Mouse (Mus musculus) C2C12 (cell line): ENCODE results near the gene Car11. TPM values are rescaled to one million over a fixed set of nuclear protein-coding genes. Genes with fewer than 3 reads are reported as not detected.

Source experiments
- H3K27me3 ChIP-seq: one replicate; pipeline ENCODE4 v1.6.1; 2011; ENCODE audit not compliant: control insufficient read depth, insufficient read depth, insufficient read length
- H3K36me3 ChIP-seq: one replicate; pipeline ENCODE4 v1.6.1; 2011; ENCODE audit not compliant: control insufficient read depth, insufficient read depth
- H3K4me3 ChIP-seq: one replicate; pipeline ENCODE4 v1.5.1; 2011; ENCODE audit warnings: mild to moderate bottlenecking, control low read depth; ENCODE audit not compliant: poor library complexity, insufficient read depth, severe bottlenecking
- H3K79me2 ChIP-seq: one replicate; pipeline ENCODE4 v1.6.1; 2011; ENCODE audit not compliant: control insufficient read depth, insufficient read depth
- H3K79me3 ChIP-seq: one replicate; pipeline ENCODE4 v1.6.1; 2011; ENCODE audit warnings: low read depth, control low read depth
- H3ac ChIP-seq: one replicate; pipeline ENCODE3; 2011; ENCODE audit warnings: low read depth; ENCODE audit not compliant: control insufficient read depth, insufficient read length
- CEBPB ChIP-seq: IDR thresholded peaks from one replicate; pipeline ENCODE4 v1.6.1; 2011; ENCODE audit warnings: low read depth, mild to moderate bottlenecking, control low read depth, moderate library complexity
- CTCF ChIP-seq: IDR thresholded peaks from one replicate; pipeline ENCODE4 v1.5.1; 2011; ENCODE audit not compliant: control insufficient read depth, insufficient read depth, insufficient read length
- FOSL1 ChIP-seq: IDR thresholded peaks from one replicate; pipeline ENCODE4 v1.8.0; 2011; ENCODE audit warnings: mild to moderate bottlenecking, low read length; ENCODE audit not compliant: poor library complexity, insufficient read depth, severe bottlenecking
- MAX ChIP-seq: IDR thresholded peaks from one replicate; pipeline ENCODE4 v1.6.1; 2011; ENCODE audit warnings: mild to moderate bottlenecking, control low read depth
- MYOD1 ChIP-seq: IDR thresholded peaks from one replicate; pipeline ENCODE4 v1.6.1; 2011; ENCODE audit warnings: low read depth; ENCODE audit not compliant: control insufficient read depth, insufficient read length
- MYOG ChIP-seq: IDR thresholded peaks from one replicate; pipeline ENCODE4 v1.6.1; 2011; ENCODE audit not compliant: control insufficient read depth, insufficient read length; ENCODE audit errors: extremely low read depth
- USF1 ChIP-seq: IDR thresholded peaks from one replicate; pipeline ENCODE4 v1.6.1; 2011; ENCODE audit warnings: low read depth, mild to moderate bottlenecking, control low read depth, moderate library complexity
- polyA plus RNA-seq: library from polyadenylated mRNA; unstranded; fragments of >200 nt; fragmentation: generic; extraction: Trizol; gene quantifications from one replicate; pipeline ENCODE4 v1.2.1, GENCODE M21; 2012; ENCODE audit warnings: missing spikeins

Gene Car11
- polyA plus RNA-seq, 1 experiment, result 0.44 TPM

GRCm38 (mm10) chr7:45715090-45715708 is 15.6 kb downstream of the Car11 start, which contains the start of gene Rpl18:
Gene Rpl18, plus strand, starts transcription at chr7:45715457.
- H3K79me2 ChIP-seq, result peaks cover 63% of the 10 kb centered on the region
- peaks cover 45% of the 10 kb centered on the region for H3K79me3 ChIP-seq
- H3ac ChIP-seq, result peak within 1 kb of the TSS; percentile 71
- H3K36me3 ChIP-seq, result peaks cover 19% of the 10 kb centered on the region
- peak within 1 kb of the TSS; percentile 38 for H3K4me3 ChIP-seq
- TF ChIP-seq CTCF (no peak), MAX (no peak), FOSL1 (no peak), MYOG (no peak), USF1 (no peak), MYOD1 (no peak), CEBPB (no peak)
- no peaks in the 10 kb centered on the region for H3K27me3 ChIP-seq

- no peak overlapping the region for H3K4me3 ChIP-seq
- H3K79me3 ChIP-seq, result peaks cover 49% of the 10 kb centered on the region
- TF ChIP-seq CTCF (no peak), FOSL1 (no peak), CEBPB (no peak), MYOD1 (no peak), USF1 (no peak), MAX (no peak), MYOG (no peak)
- no peaks in the 10 kb centered on the region for H3K27me3 ChIP-seq
- H3K36me3 ChIP-seq, result peaks cover 25% of the 10 kb centered on the region
- H3ac ChIP-seq, result peak overlapping the region; percentile 16
- peaks cover 70% of the 10 kb centered on the region for H3K79me2 ChIP-seq
These were observed 16.3 kb downstream of the Car11 start for GRCm38 (mm10) chr7:45715741-45716459.

- Histone ChIP-seq H3K4me3 (peak overlapping the region; percentile 71), H3K27me3 (no peaks in the 10 kb centered on the region), H3K79me3 (peaks cover 49% of the 10 kb centered on the region), H3K36me3 (peaks cover 29% of the 10 kb centered on the region), H3ac (peak overlapping the region; percentile 26), H3K79me2 (peaks cover 74% of the 10 kb centered on the region)
- TF ChIP-seq USF1, result no peak
- no peak for TF ChIP-seq MYOG
- TF ChIP-seq MYOD1, result no peak
- no peak for TF ChIP-seq CTCF
- TF ChIP-seq CEBPB, result no peak
- TF ChIP-seq MAX, result no peak
- TF ChIP-seq FOSL1, result no peak
These were observed 16.8 kb downstream of the Car11 start for GRCm38 (mm10) chr7:45716460-45716857.

- no peak for TF ChIP-seq CEBPB
- Histone ChIP-seq H3K36me3 (peaks cover 29% of the 10 kb centered on the region), H3K4me3 (peak overlapping the region; percentile 71)
These were observed 17.6 kb downstream of the Car11 start for GRCm38 (mm10) chr7:45716952-45717917.

GRCm38 (mm10) chr7:45717918-45718297 is 18.3 kb downstream of the Car11 start, which contains the start of gene Sphk2:
Gene Sphk2, minus strand, starts transcription at chr7:45718002.
- H3K27me3 ChIP-seq, result no peaks in the 10 kb centered on the region
- H3K4me3 ChIP-seq, result peak within 1 kb of the TSS; percentile 71
- H3K36me3 ChIP-seq, result peaks cover 32% of the 10 kb centered on the region
- peaks cover 49% of the 10 kb centered on the region for H3K79me3 ChIP-seq
- H3ac ChIP-seq, result peak within 1 kb of the TSS; percentile 85
- H3K79me2 ChIP-seq, result peaks cover 74% of the 10 kb centered on the region
- no peak for TF ChIP-seq MYOG
- peak; percentile 15 for TF ChIP-seq MAX
- TF ChIP-seq FOSL1, result no peak
- peak; percentile 76 for TF ChIP-seq USF1
- peak; percentile 52 for TF ChIP-seq CEBPB

More at GRCm38 (mm10) chr7:45716952-45717917, 17.6 kb downstream of the Car11 start:
- peaks cover 74% of the 10 kb centered on the region for H3K79me2 ChIP-seq
- peak overlapping the region; percentile 85 for H3ac ChIP-seq
- H3K27me3 ChIP-seq, result no peaks in the 10 kb centered on the region
- H3K79me3 ChIP-seq, result peaks cover 49% of the 10 kb centered on the region
